Mouse (Mus musculus) lung, adult 2 months (tissue): ENCODE data around the gene Hmox1.

Source experiments
- CTCF ChIP-seq: fragments of 200-500 bp; IDR thresholded peaks from 2 replicates; pipeline ENCODE4 v1.5.1; 2011; ENCODE audit warnings: mild to moderate bottlenecking, low read length, control low read depth; ENCODE audit not compliant: insufficient read depth
- POLR2A ChIP-seq: fragments of 200-500 bp; IDR thresholded peaks from 2 replicates; pipeline ENCODE4 v1.6.1; 2011; ENCODE audit warnings: low read depth, mild to moderate bottlenecking, control low read depth, low read length, borderline replicate concordance; ENCODE audit errors: extremely low read depth

DNA sequence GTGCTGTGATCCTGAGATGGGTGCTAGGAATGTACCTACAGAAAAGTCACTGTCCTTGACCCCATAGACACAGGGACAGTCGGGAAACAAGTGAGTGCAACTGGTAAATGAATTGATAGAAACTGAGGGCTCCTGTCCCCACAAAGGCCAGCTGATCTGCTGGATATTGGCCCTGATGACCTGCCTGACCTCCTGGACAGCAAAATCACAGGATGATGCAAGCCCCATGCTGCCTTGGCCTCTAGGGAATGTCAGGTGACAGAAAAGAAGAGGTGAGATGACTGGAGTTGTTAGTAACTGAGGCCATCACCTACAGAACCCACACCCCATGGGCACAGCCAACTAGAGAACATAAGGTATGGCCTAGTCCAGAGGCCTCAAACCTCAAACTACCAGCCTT lies 15.2 kb upstream of the Hmox1 start:
- TF ChIP-seq POLR2A (no peak), CTCF (no peak)
